Mouse (Mus musculus) mesoderm, embryonic 11.5 days (tissue): ENCODE results near the gene Trim40.

Experiments used
- DNase-seq: peaks from one replicate; pipeline ENCODE4 v3.0.0-alpha.2; 2012; ENCODE audit warnings: low read depth, low spot score

The Trim40 gene

DNA sequence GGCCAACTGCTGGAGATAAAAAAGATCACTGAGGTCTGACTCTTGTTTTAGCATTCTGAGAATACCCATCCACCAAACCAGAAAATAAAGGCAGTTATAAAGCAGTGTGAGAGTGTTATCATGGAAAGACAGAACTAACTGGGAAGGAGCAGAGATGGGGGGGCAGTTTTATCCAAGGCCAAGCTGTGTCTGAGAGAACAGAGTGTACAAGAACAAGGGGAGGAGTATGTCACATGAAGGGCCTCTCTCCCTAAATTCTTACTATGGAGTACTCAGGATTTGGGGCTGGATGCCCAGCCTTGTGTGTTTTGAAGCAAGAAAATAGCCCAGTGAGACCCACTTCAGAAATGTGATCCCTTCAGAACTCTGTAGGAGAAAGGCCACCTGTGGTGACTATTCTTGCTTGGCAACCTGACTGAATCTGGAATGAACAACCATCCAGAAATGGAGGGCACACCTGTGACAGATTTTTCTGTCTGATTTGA is 48.9 kb downstream of the Trim40 start:
- DNase-seq: no peak

DNA sequence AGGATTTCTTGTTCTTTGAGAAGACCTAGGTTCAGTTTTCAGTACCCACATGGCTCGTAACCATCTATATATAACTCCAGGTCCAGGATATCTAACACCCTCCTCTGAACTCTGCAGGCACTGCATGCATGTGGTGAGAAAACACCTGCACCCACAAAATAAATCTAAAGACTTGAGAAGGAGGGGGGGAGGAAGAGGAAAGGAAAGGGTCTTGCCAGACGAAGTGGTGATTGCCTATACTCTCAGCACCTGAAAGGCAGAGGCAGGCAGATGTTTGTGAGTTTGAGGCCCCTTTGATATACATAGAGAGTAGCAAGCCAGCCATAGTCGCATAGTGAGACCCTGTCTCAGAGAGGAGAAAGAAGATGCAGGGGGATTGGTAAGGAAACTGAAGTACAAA is 50.0 kb downstream of the Trim40 start:
- no peak for DNase-seq

DNA sequence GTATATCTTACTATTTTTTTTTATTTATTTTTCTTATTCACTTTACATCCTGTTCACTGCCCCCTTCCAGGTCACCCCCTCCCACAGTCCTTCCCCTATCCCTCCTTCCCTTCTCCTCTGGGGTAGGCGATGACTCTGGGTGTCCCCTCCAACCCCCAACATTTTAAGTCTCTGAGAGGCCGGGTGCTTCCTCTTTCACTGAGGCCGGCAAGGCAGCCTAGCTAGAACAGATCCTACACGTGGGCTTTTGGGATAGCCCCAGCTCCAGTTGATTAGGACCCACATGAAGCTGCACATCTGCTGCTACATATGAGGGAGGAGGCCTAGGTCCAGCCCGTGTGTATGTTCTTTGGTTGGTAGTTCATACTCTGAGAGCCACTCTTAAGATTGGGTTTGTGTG is 50.9 kb downstream of the Trim40 start:
- no peak for DNase-seq

DNA sequence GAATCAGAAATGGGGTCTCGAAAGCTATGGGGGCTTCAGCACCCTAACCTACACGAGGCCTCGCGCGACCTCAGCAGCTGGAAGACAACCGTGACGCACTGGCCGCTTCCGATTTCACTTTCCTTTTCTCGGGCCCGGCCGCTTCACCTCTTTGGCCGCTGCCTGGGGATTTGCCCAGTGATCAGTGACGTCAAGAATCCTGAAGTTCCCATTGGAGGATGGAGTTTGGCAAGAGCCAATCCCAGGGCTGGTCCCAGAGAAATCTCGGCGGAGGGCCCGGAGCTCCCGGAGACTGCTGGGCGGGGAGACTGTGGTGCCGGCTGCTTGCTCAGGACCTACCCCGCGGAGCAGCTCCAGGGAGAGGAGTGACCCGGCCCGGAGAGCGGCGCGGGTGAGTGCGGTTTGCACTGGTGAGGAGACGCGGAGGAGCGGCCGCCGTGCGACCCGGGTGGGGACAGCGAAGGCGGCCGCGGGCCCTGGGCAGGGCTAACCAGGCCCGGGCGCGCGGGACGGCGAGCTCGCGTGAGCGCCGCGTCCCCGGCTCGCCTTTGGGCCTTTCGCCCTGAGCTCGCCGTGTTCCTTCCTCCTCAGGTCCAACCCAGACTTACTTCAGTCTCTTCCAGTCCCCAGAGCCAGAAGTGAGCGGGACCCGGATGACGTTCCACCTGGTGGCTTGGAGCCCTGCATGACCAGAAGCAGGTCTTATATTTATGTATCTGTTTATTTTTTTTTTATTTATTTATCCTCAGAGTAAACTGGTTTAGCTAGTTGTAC is 52.9 kb downstream of the Trim40 start, which contains the start of gene Trim26:
Gene Trim26 (plus strand): TSS at position 261 of the 774 bp plus-strand sequence.
- DNase-seq: peak; percentile 98

DNA sequence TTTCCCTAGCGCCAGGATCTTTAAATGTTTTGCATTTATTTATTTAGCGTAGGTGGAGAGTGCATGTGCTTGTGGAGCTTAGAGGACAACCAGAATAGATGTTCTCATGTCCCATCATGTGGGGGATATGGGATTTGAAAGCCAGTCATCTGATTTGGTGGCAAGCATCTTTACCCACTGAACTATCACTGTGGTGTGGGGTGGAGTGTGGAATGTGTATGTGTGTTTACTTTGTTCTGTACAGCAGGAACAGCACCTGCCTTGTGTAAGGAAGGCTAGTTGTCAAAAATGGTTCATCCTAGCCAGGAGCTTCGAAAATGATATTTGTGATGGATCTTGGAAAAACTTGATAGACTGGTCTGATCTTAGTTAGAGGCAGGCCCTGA is 53.5 kb downstream of the Trim40 start:
- DNase-seq: peak; percentile 8

DNA sequence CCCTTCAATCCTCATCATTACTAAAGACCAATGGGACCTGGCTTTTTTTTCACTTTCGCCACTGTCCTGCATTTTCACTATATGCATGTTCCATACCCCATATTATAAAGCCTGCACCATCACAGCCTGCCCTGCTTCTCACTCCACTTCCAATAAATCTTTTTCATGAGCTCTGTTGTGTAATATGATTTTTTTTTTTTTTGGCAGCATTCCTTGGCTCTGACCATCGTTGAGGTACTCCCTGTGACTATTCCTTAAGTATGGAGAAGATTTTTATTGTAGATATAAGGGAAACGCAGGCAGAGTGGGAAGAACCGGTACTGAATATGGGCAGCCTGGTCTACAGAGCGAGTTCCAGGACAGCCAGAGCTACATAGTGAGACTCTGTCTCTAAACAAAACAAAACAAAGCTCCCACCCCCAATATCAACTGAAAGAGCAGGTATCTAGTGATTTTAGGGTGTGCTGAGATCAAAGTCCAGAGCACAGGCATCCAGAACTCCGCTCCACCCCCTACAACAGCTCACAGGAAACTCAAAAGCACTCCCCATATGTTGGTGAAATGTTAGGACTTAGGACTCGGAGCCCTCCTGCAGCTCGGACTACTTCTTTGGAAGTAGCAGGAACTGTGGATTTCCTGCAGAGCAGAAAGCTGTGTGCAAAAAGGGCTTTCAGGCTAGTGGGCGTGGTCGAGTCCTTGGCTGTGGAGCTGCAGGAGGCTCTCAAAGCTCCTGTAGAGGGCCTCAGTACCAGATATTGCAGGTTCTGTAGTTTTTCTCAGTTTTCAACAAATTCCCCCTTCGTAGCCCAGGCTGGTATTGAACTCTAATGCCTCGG is 54.1 kb downstream of the Trim40 start:
- DNase-seq: peak; percentile 58

DNA sequence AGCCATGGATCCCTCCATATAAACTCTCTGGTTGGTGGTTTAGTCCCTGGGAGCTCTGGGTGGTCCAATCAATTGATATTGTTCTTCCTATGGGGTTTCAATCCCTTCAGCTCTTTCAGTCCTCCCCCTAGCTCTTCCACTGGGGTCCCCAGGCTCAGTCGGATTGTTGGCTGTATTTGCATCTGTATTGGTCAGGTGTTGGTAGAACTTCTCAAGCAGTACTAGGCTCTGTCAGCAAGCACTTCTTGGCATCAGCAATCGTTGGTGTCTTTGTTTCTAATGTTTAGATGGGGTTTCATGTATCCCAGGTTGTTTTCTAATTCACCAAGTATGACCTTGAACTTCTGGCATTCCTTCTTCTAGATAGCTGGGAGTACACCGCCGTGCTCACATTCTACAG is 57.2 kb downstream of the Trim40 start:
- no peak for DNase-seq
